Mouse (Mus musculus) intestine, embryonic 16.5 days (tissue): ENCODE results near the gene Agbl3. TPM values are rescaled to one million over a fixed set of nuclear protein-coding genes. Genes with fewer than 3 reads are reported as not detected.

ENCODE experiments used
- ATAC-seq: fragments of 200-750 bp; cut with Nextera tagmentation; 2 replicates; pipeline ENCODE4 v1.8.0; 2017; ENCODE audit warnings: moderate TSS enrichment, moderate library complexity
- H3K27ac ChIP-seq: fragments of 300-500 bp; sonication (generic); 2 replicates; pipeline ENCODE4 v1.5.1; 2014; ENCODE audit warnings: mild to moderate bottlenecking, low read length
- H3K27me3 ChIP-seq: fragments of 300-500 bp; sonication (generic); replicated peaks from 2 replicates; pipeline ENCODE4 v1.6.1; 2014; ENCODE audit warnings: low read length, control low read depth, mixed read lengths; ENCODE audit not compliant: control insufficient read depth, insufficient read depth
- H3K36me3 ChIP-seq: fragments of 300-500 bp; sonication (generic); 2 replicates; pipeline ENCODE4 v1.6.1; 2014; ENCODE audit warnings: low read length, control low read depth; ENCODE audit not compliant: control insufficient read depth, insufficient read depth
- H3K4me1 ChIP-seq: fragments of 300-500 bp; sonication (generic); 2 replicates; pipeline ENCODE4 v1.6.1; 2014; ENCODE audit warnings: low read length, control low read depth, mixed read lengths; ENCODE audit not compliant: control insufficient read depth, insufficient read depth
- H3K4me2 ChIP-seq: fragments of 300-500 bp; sonication (generic); 2 replicates; pipeline ENCODE4 v1.6.1; 2014; ENCODE audit warnings: low read depth, low read length, control low read depth
- H3K4me3 ChIP-seq: fragments of 300-500 bp; sonication (generic); 2 replicates; pipeline ENCODE4 v1.5.1; 2014; ENCODE audit warnings: mild to moderate bottlenecking, low read length
- H3K9ac ChIP-seq: fragments of 300-500 bp; sonication (generic); 2 replicates; pipeline ENCODE4 v1.6.1; 2014; ENCODE audit warnings: low read depth, low read length
- H3K9me3 ChIP-seq: fragments of 300-500 bp; sonication (generic); 2 replicates; pipeline ENCODE4 v1.6.1; 2016; ENCODE audit warnings: low read length, control low read depth; ENCODE audit not compliant: control insufficient read depth
- WGBS: fragments of 180-500 bp; shearing (Covaris S2); extraction: QIAGEN DNeasy Blood & Tissue Kit; methylation state at CpG from one replicate; pipeline ENCODE4 v1.1.7; 2014; 5-methylcytosine and 5-hydroxymethylcytosine counted together
- polyA plus RNA-seq: library from polyadenylated mRNA; unstranded; fragments of >200 nt; fragmentation: Nextera tagmentation; extraction: Ambion mirVana; gene quantifications from 2 replicates; pipeline ENCODE4 v1.2.1, GENCODE M21; 2015

The Agbl3 gene
- polyA plus RNA-seq, 1 experiment from 2014 or later = 3.0 TPM

DNA sequence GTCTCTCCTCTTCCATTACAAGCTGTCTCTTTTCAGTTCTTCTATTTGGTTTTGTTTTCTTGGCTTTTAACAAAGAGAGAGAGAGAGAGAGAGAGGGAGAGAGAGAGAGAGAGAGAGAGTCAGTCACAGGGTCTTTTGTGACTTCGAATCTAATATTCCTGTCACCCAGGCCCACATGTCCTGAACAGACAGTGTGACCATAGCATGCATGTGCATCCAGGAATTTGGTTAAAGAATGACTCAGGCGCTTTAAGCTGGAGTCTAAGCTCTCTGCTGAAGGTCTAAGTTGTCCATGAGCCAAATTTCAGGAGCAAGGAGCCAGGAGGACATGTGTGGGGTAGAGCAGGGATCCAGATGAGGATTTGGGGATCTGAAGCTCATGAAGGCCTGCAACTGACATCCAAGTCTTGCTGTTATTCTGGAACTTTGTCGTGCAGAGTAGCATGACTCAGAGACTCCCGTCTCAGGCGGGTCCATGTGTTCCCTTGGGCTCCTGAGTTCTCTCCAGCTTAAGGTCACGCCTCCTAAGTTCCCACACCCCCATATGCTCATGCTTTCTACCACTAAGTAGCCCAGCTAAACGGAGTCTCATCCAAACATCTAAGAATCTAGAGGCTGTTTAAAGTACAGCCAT, 29.6 kb upstream of the Agbl3 start:
- Histone ChIP-seq H3K4me2 (no peak overlapping the region), H3K4me1 (no peaks in the 10 kb centered on the region; the same call in 1 of the 2 replicates), H3K27me3 (no peaks in the 10 kb centered on the region), H3K4me3 (no peak overlapping the region), H3K9ac (no peak overlapping the region), H3K36me3 (no peaks in the 10 kb centered on the region), H3K9me3 (no peaks in the 10 kb centered on the region), H3K27ac (no peak overlapping the region)
- 69% methylated on average over 7 of the region's 7 CpGs for WGBS
- no peak for ATAC-seq

DNA sequence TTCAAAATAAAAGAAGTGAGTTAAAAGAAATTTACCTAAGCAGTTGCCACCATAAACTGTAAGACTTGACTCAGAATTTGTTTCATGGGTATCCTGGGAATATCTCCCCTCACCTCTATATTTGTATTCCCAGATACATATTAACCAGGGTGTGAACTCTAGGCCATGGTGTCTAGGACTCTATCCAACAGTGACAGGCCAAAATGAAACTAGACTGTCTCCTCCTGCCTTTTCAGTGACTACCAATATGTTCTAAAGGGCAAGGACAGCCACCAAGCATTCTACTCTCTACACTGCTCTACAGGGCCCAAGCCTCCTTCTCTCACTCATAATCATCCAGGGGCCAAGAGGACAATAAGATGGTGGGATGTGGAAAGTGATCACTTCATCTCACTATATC, 28.6 kb upstream of the Agbl3 start:
- Histone ChIP-seq H3K4me3 (no peak overlapping the region), H3K27ac (no peak overlapping the region), H3K9me3 (no peaks in the 10 kb centered on the region), H3K36me3 (no peaks in the 10 kb centered on the region; the same call in 1 of the 2 replicates), H3K27me3 (no peaks in the 10 kb centered on the region), H3K4me2 (no peak overlapping the region), H3K9ac (no peak overlapping the region), H3K4me1 (no peaks in the 10 kb centered on the region; the same call in 1 of the 2 replicates)
- no peak for ATAC-seq

DNA sequence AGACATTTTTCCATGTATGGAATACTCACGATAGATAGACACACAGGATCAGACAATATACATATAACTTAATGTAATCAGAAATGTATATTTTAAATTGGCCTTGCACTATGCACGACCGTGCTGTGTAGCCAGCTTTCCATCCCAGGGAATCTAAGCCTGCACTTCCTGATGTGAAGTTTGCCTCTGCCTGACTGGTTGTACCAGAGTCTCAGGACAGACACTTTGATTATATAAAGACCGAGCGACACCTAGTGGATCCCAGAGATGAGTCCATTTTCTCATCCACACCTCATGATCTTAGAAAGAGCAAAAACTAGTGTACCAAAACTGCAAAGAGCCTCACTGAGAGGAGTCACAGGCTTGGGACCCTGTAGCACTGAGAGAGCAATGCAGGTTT, 25.8 kb upstream of the Agbl3 start:
- peak; percentile 89 for ATAC-seq
- Histone ChIP-seq H3K4me2 (no peak overlapping the region), H3K4me1 (no peaks in the 10 kb centered on the region; the same call in 1 of the 2 replicates), H3K27ac (no peak overlapping the region), H3K27me3 (no peaks in the 10 kb centered on the region), H3K9me3 (no peaks in the 10 kb centered on the region), H3K36me3 (peaks cover 4% of the 10 kb centered on the region; the same call in 1 of the 2 replicates), H3K4me3 (no peak overlapping the region), H3K9ac (no peak overlapping the region)
- WGBS = 19% methylated on average over 5 of the region's 5 CpGs

DNA sequence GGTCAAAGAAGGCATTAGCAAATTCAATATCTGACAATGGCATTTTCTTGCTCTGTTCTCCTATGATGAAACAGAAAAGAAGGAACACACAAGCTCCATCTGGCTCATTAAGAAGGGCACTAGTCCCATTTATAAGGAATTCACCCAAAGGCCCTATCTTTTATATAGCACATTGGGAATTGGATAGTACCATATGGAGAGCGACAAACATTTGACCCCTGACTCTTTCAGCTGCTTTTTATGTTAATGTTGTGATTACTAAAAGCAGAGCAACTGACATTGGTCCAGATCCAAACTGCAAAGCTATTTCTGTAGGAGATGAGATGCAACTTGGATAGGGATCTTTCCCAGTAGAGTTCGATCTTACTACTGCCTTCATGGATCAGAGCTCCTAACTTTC, 21.9 kb upstream of the Agbl3 start:
- H3K4me2 ChIP-seq = no peak overlapping the region
- no peaks in the 10 kb centered on the region for H3K27me3 ChIP-seq
- no peak overlapping the region for H3K9ac ChIP-seq
- peaks cover 4% of the 10 kb centered on the region; the same call in 1 of the 2 replicates for H3K36me3 ChIP-seq
- no peak for ATAC-seq
- H3K9me3 ChIP-seq = no peaks in the 10 kb centered on the region
- no peak overlapping the region for H3K4me3 ChIP-seq
- no peaks in the 10 kb centered on the region for H3K4me1 ChIP-seq
- H3K27ac ChIP-seq = no peak overlapping the region
- 76% methylated on average over 2 of the region's 2 CpGs for WGBS

DNA sequence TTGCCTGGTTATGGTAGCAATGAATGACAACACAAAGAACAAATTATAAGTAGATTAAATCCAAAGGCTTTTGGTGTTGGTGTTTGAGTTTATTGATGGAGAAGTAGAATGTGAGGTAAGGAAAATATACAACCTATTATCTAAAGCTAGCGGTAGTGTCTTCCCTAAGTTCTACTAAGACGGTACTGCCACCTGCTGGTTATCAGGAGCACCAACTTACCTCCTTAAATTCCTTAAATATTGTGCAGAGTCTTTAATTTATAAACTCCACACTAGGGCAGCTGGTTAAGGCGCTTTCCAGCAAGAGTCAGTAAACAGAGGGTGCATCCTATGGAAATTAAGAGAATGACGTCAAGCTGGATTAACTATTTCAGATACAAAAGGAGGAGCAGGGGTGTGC, 20.2 kb upstream of the Agbl3 start:
- Histone ChIP-seq H3K9ac (no peak overlapping the region), H3K27ac (no peak overlapping the region), H3K9me3 (no peaks in the 10 kb centered on the region), H3K27me3 (no peaks in the 10 kb centered on the region), H3K4me3 (no peak overlapping the region), H3K36me3 (peaks cover 4% of the 10 kb centered on the region; the same call in 1 of the 2 replicates), H3K4me1 (no peaks in the 10 kb centered on the region), H3K4me2 (no peak overlapping the region)
- WGBS = 34% methylated on average over 4 of the region's 4 CpGs
- no peak for ATAC-seq

DNA sequence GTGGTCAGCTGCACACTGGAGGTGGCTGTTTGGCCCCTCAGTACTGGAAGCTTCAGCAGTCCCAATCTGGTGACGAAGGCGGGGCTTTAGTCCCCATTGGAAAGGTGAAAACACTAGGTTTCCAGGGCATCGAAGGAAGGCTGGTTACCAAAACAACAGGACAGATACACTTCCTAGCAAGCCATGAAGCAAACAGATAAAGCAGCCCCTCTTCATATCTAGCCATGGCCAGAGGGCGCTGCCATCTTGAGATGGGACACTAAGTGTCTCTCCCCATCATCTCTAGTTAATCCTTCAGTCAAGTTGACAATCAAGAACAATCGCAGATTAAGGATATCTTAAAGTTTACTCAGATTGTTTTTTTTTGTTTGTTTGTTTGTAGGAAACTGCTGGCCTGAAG, 14.5 kb upstream of the Agbl3 start:
- Histone ChIP-seq H3K27ac (no peak overlapping the region), H3K4me3 (no peak overlapping the region), H3K36me3 (no peaks in the 10 kb centered on the region), H3K27me3 (no peaks in the 10 kb centered on the region), H3K9me3 (no peaks in the 10 kb centered on the region), H3K4me2 (no peak overlapping the region), H3K4me1 (no peaks in the 10 kb centered on the region), H3K9ac (no peak overlapping the region)
- 91% methylated on average over 5 of the region's 5 CpGs for WGBS
- ATAC-seq = no peak

DNA sequence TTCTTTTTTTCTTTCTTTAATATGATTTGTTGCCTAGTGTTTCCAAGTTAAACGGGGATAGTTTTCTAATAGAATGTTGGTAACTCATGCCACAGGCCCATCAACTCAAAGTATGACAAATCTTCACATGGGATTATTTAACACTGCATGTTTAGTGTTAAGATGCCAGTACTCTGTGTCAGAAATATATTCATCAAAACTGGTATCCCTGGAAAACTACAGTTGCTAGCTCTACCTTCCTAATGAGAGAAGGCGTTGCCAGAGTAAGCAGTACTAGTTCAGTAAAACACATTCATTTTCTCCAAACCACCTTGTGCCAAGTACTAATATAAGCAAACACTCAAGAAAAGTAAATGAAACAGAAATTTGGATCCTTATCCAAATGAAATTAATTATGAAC, 10.2 kb upstream of the Agbl3 start:
- Histone ChIP-seq H3K27me3 (no peaks in the 10 kb centered on the region), H3K4me3 (no peak overlapping the region), H3K4me1 (no peaks in the 10 kb centered on the region), H3K36me3 (no peaks in the 10 kb centered on the region), H3K9me3 (no peaks in the 10 kb centered on the region), H3K4me2 (no peak overlapping the region), H3K27ac (no peak overlapping the region), H3K9ac (no peak overlapping the region)
- no peak for ATAC-seq
- 78% methylated on average over 2 of the region's 2 CpGs for WGBS

DNA sequence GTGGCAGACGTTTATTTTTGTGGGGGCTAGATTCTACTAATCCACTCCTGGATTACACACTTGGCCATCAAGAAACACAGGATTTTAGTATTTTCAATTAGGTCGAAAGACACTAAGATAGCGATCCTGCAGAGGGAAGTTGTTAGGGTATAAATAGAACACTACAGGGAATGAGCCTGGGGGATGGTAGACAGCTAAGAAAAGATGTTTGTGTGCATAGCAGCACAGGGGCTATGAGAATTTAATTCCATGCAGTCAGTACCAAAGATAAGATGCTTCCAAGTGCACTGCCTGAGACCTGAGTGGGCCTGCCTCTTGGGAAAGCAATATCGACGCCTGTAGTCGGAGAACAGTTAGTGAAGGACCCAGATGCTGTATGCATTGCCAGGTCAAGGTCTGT, 9.7 kb upstream of the Agbl3 start:
- Histone ChIP-seq H3K4me2 (no peak overlapping the region), H3K9me3 (no peaks in the 10 kb centered on the region), H3K27ac (no peak overlapping the region), H3K27me3 (no peaks in the 10 kb centered on the region), H3K4me1 (no peaks in the 10 kb centered on the region), H3K9ac (no peak overlapping the region), H3K36me3 (no peaks in the 10 kb centered on the region), H3K4me3 (no peak overlapping the region)
- 83% methylated on average over 6 of the region's 6 CpGs for WGBS
- ATAC-seq = no peak

DNA sequence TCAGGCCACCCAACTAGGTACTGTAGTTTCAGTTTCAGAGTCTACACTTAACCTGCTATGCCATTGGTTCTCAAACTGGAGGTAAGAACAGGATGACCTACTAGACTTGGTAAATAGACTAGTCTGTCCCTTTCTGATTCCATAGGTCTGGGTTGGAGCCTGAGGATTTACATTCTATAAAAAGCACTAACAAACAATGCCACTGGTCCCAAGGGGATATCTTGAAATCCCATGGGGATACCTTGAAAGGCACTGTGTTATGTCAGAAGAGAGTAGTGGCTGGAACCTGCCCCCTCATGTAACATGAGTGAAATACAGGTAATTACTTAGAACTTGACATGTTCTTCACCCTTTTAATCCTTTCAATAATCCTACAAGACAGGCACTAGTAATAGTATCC, 3.8 kb upstream of the Agbl3 start:
- H3K9me3 ChIP-seq = no peaks in the 10 kb centered on the region
- no peak overlapping the region for H3K4me3 ChIP-seq
- no peak for ATAC-seq
- no peaks in the 10 kb centered on the region for H3K27me3 ChIP-seq
- H3K27ac ChIP-seq = no peak overlapping the region
- H3K4me1 ChIP-seq = no peaks in the 10 kb centered on the region
- H3K9ac ChIP-seq = no peak overlapping the region
- H3K4me2 ChIP-seq = no peak overlapping the region
- no peaks in the 10 kb centered on the region for H3K36me3 ChIP-seq

DNA sequence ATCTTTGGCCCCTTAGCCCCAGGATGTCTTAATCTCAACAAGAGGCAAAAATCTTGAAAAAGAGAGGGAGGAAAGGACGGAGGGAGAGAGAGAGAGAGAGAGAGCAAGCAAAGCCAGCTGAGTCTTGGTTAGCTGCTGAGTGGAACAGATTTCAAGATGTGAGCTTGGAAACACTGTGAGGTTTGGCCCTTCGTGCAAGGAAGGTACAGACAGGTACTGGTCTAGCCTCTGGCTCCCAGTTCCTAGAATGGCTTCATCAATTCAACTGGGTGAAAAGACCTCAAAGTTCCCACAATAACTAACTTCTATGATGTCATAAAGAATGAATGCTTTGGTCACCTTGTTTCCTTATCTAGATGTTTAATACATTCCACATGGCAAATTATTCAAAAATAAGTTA, 3.1 kb upstream of the Agbl3 start:
- H3K4me3 ChIP-seq = no peak overlapping the region
- no peak overlapping the region for H3K4me2 ChIP-seq
- H3K27ac ChIP-seq = no peak overlapping the region
- no peak overlapping the region for H3K9ac ChIP-seq
- 81% methylated on average over 2 of the region's 2 CpGs for WGBS
- no peaks in the 10 kb centered on the region for H3K36me3 ChIP-seq
- H3K27me3 ChIP-seq = no peaks in the 10 kb centered on the region
- no peak for ATAC-seq
- no peaks in the 10 kb centered on the region for H3K4me1 ChIP-seq
- H3K9me3 ChIP-seq = no peaks in the 10 kb centered on the region
